Mouse (Mus musculus) ES-E14 (cell line): ENCODE results near the gene Erbb4.

Source experiments
- CHD2 ChIP-seq: IDR thresholded peaks from 2 replicates; pipeline ENCODE4 v1.6.1; 2014; ENCODE audit warnings: mild to moderate bottlenecking, low read depth, low read length, inconsistent platforms
- HCFC1 ChIP-seq: IDR thresholded peaks from 2 replicates; pipeline ENCODE4 v1.6.1; 2012; ENCODE audit warnings: low read length, inconsistent platforms, borderline replicate concordance; ENCODE audit not compliant: insufficient read depth
- MAFK ChIP-seq: IDR thresholded peaks from 2 replicates; pipeline ENCODE4 v1.6.1; 2014; ENCODE audit warnings: mild to moderate bottlenecking, low read depth, low read length, inconsistent platforms; ENCODE audit not compliant: insufficient read depth
- ZC3H11A ChIP-seq: IDR thresholded peaks from 2 replicates; pipeline ENCODE4 v1.6.1; 2012; ENCODE audit warnings: low read depth, mild to moderate bottlenecking, inconsistent platforms, low read length, borderline replicate concordance

- TF ChIP-seq ZC3H11A (no peak), MAFK (no peak), CHD2 (no peak), HCFC1 (no peak)
Observed at GRCm38 (mm10) chr1:69141341-69141740, 33.5 kb upstream of the Erbb4 start.
